Mouse (Mus musculus): ENCODE data around the gene Crat. TPM values are rescaled to one million over a fixed set of nuclear protein-coding genes. Genes with fewer than 3 reads are reported as not detected.

Gene Crat
- 26.1 and 38.3 TPM in 2 replicates for polyA plus RNA-seq (2014; fragmentation: Nextera tagmentation; extraction: Ambion mirVana)

DNA sequence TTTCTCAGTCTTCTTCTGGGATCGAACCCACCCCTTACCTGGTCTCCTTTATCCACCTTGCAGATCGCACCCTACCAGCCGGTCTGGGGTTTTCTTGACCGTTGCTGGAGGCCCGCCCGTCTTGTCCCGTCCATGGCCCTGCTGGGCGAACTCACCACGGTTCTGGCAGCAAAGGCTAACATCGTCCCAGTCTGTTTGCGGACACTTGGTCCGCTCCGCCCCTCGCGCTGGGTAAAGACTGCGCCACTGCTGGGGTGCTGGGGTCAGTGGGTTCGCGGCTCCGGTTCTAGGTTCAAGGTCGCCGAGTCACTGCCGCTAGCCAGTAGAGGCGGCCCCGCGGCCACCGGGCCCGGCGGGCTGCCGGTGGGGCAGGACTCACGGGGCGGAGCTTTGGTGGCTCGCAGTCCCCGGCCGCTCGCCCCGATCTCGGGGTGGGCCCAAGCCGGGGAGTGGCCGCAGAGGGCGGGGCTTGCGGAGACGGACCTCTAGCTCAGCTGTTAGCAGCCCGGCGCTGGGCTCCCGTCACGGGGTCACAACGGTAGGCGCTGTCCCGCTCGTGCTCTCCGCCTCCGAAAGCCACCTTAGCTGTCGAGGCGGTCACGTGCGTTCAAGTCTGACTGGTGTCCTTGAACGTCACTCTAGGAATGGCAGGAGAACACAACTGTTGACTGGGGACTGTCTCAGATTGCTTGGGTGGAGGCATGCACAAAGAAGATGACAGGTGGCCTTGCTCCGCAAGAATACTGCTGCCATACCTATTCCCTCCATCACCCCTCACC lies at the start of gene Crat:
TSS of gene Crat (minus strand) at position 657 of the 779 bp plus-strand sequence.
- WGBS, result under 1% methylated on average over 58 of the region's 58 CpGs
- ATAC-seq (replicated peaks; ENCODE audit: low FRiP score), result peak; percentile 86

DNA sequence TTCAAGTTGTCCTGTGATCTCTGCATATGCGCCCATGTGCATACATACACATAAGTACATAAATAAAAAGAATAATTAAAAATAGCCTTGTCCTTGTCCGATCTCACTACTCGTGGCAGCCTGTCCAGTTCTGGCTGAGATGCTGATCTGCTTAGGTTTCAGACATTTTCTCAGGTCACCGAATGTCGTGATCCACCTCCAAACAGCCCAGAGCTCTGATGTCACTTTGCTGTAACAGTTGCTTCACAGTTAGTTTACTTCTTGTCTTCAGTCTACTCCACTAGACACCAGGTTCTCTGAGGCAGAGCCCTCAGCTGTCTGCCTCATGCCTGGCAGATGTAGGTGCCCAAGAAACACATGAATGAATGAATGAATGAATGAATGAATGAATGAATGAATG lies 48.8 kb upstream of the Crat start:
- H3K27me3 ChIP-seq (replicated peaks; ENCODE audit: control insufficient read depth, insufficient read depth, low read length), result peaks cover 15% of the 10 kb centered on the region
- H3K9ac ChIP-seq (ENCODE audit: low read depth, low read length), result peak overlapping the region; percentile 48; the same call in 1 of the 2 replicates
- 54% methylated on average over 5 of the region's 5 CpGs for WGBS
- DNase-seq (ENCODE audit: low spot score) (no peak), ATAC-seq (replicated peaks; ENCODE audit: low FRiP score) (no peak)
- H3K4me2 ChIP-seq, result peak overlapping the region; percentile 71
- H3K36me3 ChIP-seq (ENCODE audit: control insufficient read depth, insufficient read depth, low read length), result no peaks in the 10 kb centered on the region
- H3K4me3 ChIP-seq (ENCODE audit: low read depth, low read length), result peak overlapping the region; percentile 47
- H3K27ac ChIP-seq (ENCODE audit: low read depth, low read length), result peak overlapping the region; percentile 21; the same call in 1 of the 2 replicates
- H3K9me3 ChIP-seq (ENCODE audit: control insufficient read depth, low read length), result no peaks in the 10 kb centered on the region
- peaks cover 15% of the 10 kb centered on the region for H3K4me1 ChIP-seq (replicated peaks; ENCODE audit: control insufficient read depth, insufficient read depth, low read length)

More for the DNA sequence above, at the start of gene Crat:
- H3K27ac ChIP-seq (ENCODE audit: low read depth, low read length), result peak within 1 kb of the TSS; percentile 98
- H3K9ac ChIP-seq (ENCODE audit: low read depth, low read length), result peak within 1 kb of the TSS; percentile 100
- H3K27me3 ChIP-seq (replicated peaks; ENCODE audit: control insufficient read depth, insufficient read depth, low read length), result no peaks in the 10 kb centered on the region
- peaks cover 3% of the 10 kb centered on the region; the same call in 1 of the 2 replicates for H3K36me3 ChIP-seq (ENCODE audit: control insufficient read depth, insufficient read depth, low read length)
- peak; percentile 89 for DNase-seq (ENCODE audit: low spot score)
- H3K4me3 ChIP-seq (ENCODE audit: low read depth, low read length), result peak within 1 kb of the TSS; percentile 96
- peaks cover 30% of the 10 kb centered on the region for H3K4me1 ChIP-seq (replicated peaks; ENCODE audit: control insufficient read depth, insufficient read depth, low read length)
- H3K9me3 ChIP-seq (ENCODE audit: control insufficient read depth, low read length), result no peaks in the 10 kb centered on the region
- peak within 1 kb of the TSS; percentile 98 for H3K4me2 ChIP-seq

GRCm38 (mm10) chr2:30463904-30464330 lies 48.3 kb upstream of the Crat start:
- ATAC-seq (replicated peaks; ENCODE audit: low FRiP score) (peak; percentile 95), DNase-seq (ENCODE audit: low spot score) (peak; percentile 63)
- H3K4me3 ChIP-seq (ENCODE audit: low read depth, low read length), result peak overlapping the region; percentile 47
- WGBS, result 1% methylated on average over 9 of the region's 9 CpGs
- H3K36me3 ChIP-seq (ENCODE audit: control insufficient read depth, insufficient read depth, low read length), result 0 out of 2 replicates have a peak, but pooled peaks cover 3% of the 10 kb centered on the region
- peak overlapping the region; percentile 71 for H3K4me2 ChIP-seq
- H3K9ac ChIP-seq (ENCODE audit: low read depth, low read length), result peak overlapping the region; percentile 48; the same call in 1 of the 2 replicates
- H3K27ac ChIP-seq (ENCODE audit: low read depth, low read length), result peak overlapping the region; percentile 50; the same call in 1 of the 2 replicates
- no peaks in the 10 kb centered on the region for H3K9me3 ChIP-seq (ENCODE audit: control insufficient read depth, low read length)
- peaks cover 15% of the 10 kb centered on the region for H3K4me1 ChIP-seq (replicated peaks; ENCODE audit: control insufficient read depth, insufficient read depth, low read length)
- peaks cover 11% of the 10 kb centered on the region for H3K27me3 ChIP-seq (replicated peaks; ENCODE audit: control insufficient read depth, insufficient read depth, low read length)

DNA sequence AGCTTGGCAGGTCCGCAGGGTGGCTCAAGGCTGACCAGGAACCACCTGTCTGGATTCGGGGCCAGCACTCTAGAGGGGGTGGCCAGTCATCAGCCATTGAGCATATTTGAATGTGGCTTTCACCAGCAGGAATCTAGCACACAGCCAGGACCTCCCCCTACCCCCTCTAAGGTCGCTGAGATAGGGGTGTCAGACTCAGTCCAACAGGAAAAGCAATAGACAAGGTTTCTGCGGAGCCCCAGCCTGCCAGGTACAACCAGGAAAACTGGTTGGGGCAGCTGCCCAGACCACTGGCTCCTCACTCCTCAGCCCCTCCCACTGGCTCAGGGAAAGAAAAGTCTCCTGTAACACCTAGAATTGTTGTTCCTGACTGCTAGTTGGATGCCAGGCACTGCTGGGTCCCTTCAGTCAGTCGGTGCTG lies 47.7 kb upstream of the Crat start:
- Histone ChIP-seq H3K9me3 (ENCODE audit: control insufficient read depth, low read length) (no peaks in the 10 kb centered on the region), H3K4me3 (ENCODE audit: low read depth, low read length) (peak overlapping the region; percentile 47), H3K4me2 (peak overlapping the region; percentile 71), H3K36me3 (ENCODE audit: control insufficient read depth, insufficient read depth, low read length) (0 out of 2 replicates have a peak, but pooled peaks cover 3% of the 10 kb centered on the region), H3K27ac (ENCODE audit: low read depth, low read length) (peak overlapping the region; percentile 50; the same call in 1 of the 2 replicates), H3K27me3 (replicated peaks; ENCODE audit: control insufficient read depth, insufficient read depth, low read length) (peaks cover 5% of the 10 kb centered on the region), H3K9ac (ENCODE audit: low read depth, low read length) (no peak overlapping the region), H3K4me1 (replicated peaks; ENCODE audit: control insufficient read depth, insufficient read depth, low read length) (peaks cover 15% of the 10 kb centered on the region)
- WGBS, result 16% methylated on average over 5 of the region's 5 CpGs
- ATAC-seq (replicated peaks; ENCODE audit: low FRiP score) (no peak), DNase-seq (ENCODE audit: low spot score) (no peak)

GRCm38 (mm10) chr2:30459241-30459640 lies 43.6 kb upstream of the Crat start:
- Histone ChIP-seq H3K4me2 (no peak overlapping the region), H3K9ac (ENCODE audit: low read depth, low read length) (no peak overlapping the region), H3K27ac (ENCODE audit: low read depth, low read length) (no peak overlapping the region), H3K36me3 (ENCODE audit: control insufficient read depth, insufficient read depth, low read length) (0 out of 2 replicates have a peak, but pooled peaks cover 3% of the 10 kb centered on the region), H3K9me3 (ENCODE audit: control insufficient read depth, low read length) (no peaks in the 10 kb centered on the region), H3K27me3 (replicated peaks; ENCODE audit: control insufficient read depth, insufficient read depth, low read length) (no peaks in the 10 kb centered on the region), H3K4me1 (replicated peaks; ENCODE audit: control insufficient read depth, insufficient read depth, low read length) (peaks cover 12% of the 10 kb centered on the region), H3K4me3 (ENCODE audit: low read depth, low read length) (no peak overlapping the region)
- 86% methylated on average over 6 of the region's 6 CpGs for WGBS
- ATAC-seq (replicated peaks; ENCODE audit: low FRiP score) (no peak), DNase-seq (ENCODE audit: low spot score) (no peak)

DNA sequence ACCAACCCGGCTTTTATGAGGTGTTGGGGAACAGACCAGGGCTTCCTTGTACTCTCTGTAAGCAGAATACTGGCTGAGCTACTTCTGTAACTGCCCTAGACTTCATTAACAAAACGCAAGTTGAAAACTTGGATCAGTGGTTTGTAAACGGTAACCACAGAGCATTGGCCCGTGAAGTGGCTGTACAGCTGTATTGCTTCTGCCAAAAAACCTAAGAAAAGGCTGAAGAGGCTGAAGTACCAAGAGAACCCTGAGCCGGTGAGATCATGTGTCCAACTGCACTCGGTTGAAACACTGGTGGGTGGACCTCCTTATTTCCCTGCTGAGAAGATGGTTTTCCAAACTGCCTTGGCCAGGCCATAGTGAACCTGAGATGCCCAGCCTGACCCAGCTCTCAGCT lies 42.7 kb upstream of the Crat start:
- Histone ChIP-seq H3K4me1 (replicated peaks; ENCODE audit: control insufficient read depth, insufficient read depth, low read length) (peaks cover 5% of the 10 kb centered on the region), H3K36me3 (ENCODE audit: control insufficient read depth, insufficient read depth, low read length) (peaks cover 5% of the 10 kb centered on the region; the same call in 1 of the 2 replicates), H3K4me3 (ENCODE audit: low read depth, low read length) (no peak overlapping the region), H3K27ac (ENCODE audit: low read depth, low read length) (no peak overlapping the region), H3K27me3 (replicated peaks; ENCODE audit: control insufficient read depth, insufficient read depth, low read length) (no peaks in the 10 kb centered on the region), H3K4me2 (no peak overlapping the region), H3K9me3 (ENCODE audit: control insufficient read depth, low read length) (no peaks in the 10 kb centered on the region), H3K9ac (ENCODE audit: low read depth, low read length) (no peak overlapping the region)
- ATAC-seq (replicated peaks; ENCODE audit: low FRiP score) (no peak), DNase-seq (ENCODE audit: low spot score) (no peak)
- WGBS, result 84% methylated on average over 6 of the region's 6 CpGs

- WGBS, result 76% methylated on average over 13 of the region's 13 CpGs
- DNase-seq (ENCODE audit: low spot score) (no peak), ATAC-seq (replicated peaks; ENCODE audit: low FRiP score) (no peak)
- Histone ChIP-seq H3K27ac (ENCODE audit: low read depth, low read length) (no peak overlapping the region), H3K9ac (ENCODE audit: low read depth, low read length) (no peak overlapping the region), H3K27me3 (replicated peaks; ENCODE audit: control insufficient read depth, insufficient read depth, low read length) (no peaks in the 10 kb centered on the region), H3K4me2 (no peak overlapping the region), H3K9me3 (ENCODE audit: control insufficient read depth, low read length) (no peaks in the 10 kb centered on the region), H3K4me1 (replicated peaks; ENCODE audit: control insufficient read depth, insufficient read depth, low read length) (no peaks in the 10 kb centered on the region), H3K4me3 (ENCODE audit: low read depth, low read length) (no peak overlapping the region), H3K36me3 (ENCODE audit: control insufficient read depth, insufficient read depth, low read length) (peaks cover 5% of the 10 kb centered on the region; the same call in 1 of the 2 replicates)
Observed at GRCm38 (mm10) chr2:30456104-30456980, 40.7 kb upstream of the Crat start.

DNA sequence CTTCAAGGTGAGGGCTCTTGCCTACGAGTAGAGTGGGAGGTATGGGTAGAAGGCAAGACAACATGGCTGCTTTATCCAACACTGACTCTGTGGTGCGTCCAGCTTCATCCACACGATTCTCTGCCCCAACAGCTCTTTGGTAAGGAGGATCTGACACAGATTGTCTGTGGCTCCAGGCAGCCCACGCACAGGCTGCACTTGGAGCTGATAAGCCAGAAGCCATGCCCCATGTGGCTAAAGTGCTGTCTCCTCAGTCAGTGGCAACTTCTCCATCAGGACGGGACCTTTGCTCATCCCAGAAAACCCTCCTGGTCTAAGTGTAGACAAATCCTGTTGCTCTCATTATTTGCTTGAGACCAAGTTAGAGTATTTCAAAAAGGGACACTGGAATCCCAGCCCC lies 39.0 kb upstream of the Crat start:
- ATAC-seq (replicated peaks; ENCODE audit: low FRiP score), result no peak
- Histone ChIP-seq H3K36me3 (ENCODE audit: control insufficient read depth, insufficient read depth, low read length) (peaks cover 10% of the 10 kb centered on the region), H3K27ac (ENCODE audit: low read depth, low read length) (no peak overlapping the region)

More for the DNA sequence above, 39.0 kb upstream of the Crat start:
- 58% methylated on average over 5 of the region's 5 CpGs for WGBS
- no peak overlapping the region for H3K4me3 ChIP-seq (ENCODE audit: low read depth, low read length)
- H3K27me3 ChIP-seq (replicated peaks; ENCODE audit: control insufficient read depth, insufficient read depth, low read length), result no peaks in the 10 kb centered on the region
- H3K9me3 ChIP-seq (ENCODE audit: control insufficient read depth, low read length), result no peaks in the 10 kb centered on the region
- H3K4me1 ChIP-seq (replicated peaks; ENCODE audit: control insufficient read depth, insufficient read depth, low read length), result no peaks in the 10 kb centered on the region
- H3K4me2 ChIP-seq, result no peak overlapping the region
- no peak for DNase-seq (ENCODE audit: low spot score)
- H3K9ac ChIP-seq (ENCODE audit: low read depth, low read length), result no peak overlapping the region

Data from liver, embryonic 11.5 days (tissue).